Mouse (Mus musculus) midbrain, embryonic 11.5 days (tissue): ENCODE results near the gene Schip1. TPM values are rescaled to one million over a fixed set of nuclear protein-coding genes. Genes with fewer than 3 reads are reported as not detected.
A peak's percentile ranks its signal among the peaks of the same experiment; 100 is the strongest.

Experiments
- ATAC-seq: fragments of 200-750 bp; cut with Nextera tagmentation; 2 replicates; pipeline ENCODE4 v1.8.0; 2017; ENCODE audit warnings: moderate TSS enrichment, moderate library complexity; ENCODE audit not compliant: low FRiP score
- DNase-seq: peaks from one replicate; pipeline ENCODE4 v3.0.0; 2015; ENCODE audit warnings: low spot score; ENCODE audit errors: missing footprints
- H3K27ac ChIP-seq: fragments of 300-500 bp; sonication (generic); 2 replicates; pipeline ENCODE4 v1.5.1; 2014; ENCODE audit warnings: low read depth, low read length
- H3K27me3 ChIP-seq: fragments of 300-500 bp; sonication (generic); 2 replicates; pipeline ENCODE4 v1.6.1; 2014; ENCODE audit warnings: mild to moderate bottlenecking, low read length, moderate library complexity, mixed read lengths; ENCODE audit not compliant: control insufficient read depth, insufficient read depth
- H3K36me3 ChIP-seq: fragments of 300-500 bp; sonication (generic); 2 replicates; pipeline ENCODE4 v1.6.1; 2014; ENCODE audit warnings: mild to moderate bottlenecking, low read length, moderate library complexity, mixed read lengths; ENCODE audit not compliant: control insufficient read depth, insufficient read depth
- H3K4me1 ChIP-seq: fragments of 300-500 bp; sonication (generic); 2 replicates; pipeline ENCODE4 v1.6.1; 2014; ENCODE audit warnings: low read length; ENCODE audit not compliant: control insufficient read depth, insufficient read depth
- H3K4me2 ChIP-seq: fragments of 300-500 bp; sonication (generic); 2 replicates; pipeline ENCODE4 v1.6.1; 2014; ENCODE audit warnings: mild to moderate bottlenecking, moderate library complexity
- H3K4me3 ChIP-seq: fragments of 300-500 bp; sonication (generic); 2 replicates; pipeline ENCODE4 v1.5.1; 2014; ENCODE audit warnings: low read depth, low read length
- H3K9ac ChIP-seq: fragments of 300-500 bp; sonication (generic); 2 replicates; pipeline ENCODE4 v1.6.1; 2014; ENCODE audit warnings: low read length
- H3K9me3 ChIP-seq: fragments of 300-500 bp; sonication (generic); 2 replicates; pipeline ENCODE4 v1.6.1; 2016; ENCODE audit warnings: low read length; ENCODE audit not compliant: control insufficient read depth
- WGBS: fragments of 180-500 bp; shearing (Covaris S2); extraction: QIAGEN DNeasy Blood & Tissue Kit; methylation state at CpG from one replicate; pipeline ENCODE4 v1.1.7; 2014; 5-methylcytosine and 5-hydroxymethylcytosine counted together
- polyA plus RNA-seq: library from polyadenylated mRNA; unstranded; fragments of >200 nt; fragmentation: Nextera tagmentation; extraction: Ambion mirVana; gene quantifications from 2 replicates; pipeline ENCODE4 v1.2.1, GENCODE M21; 2014

Schip1 gene
- polyA plus RNA-seq, 1 experiment from 2014 or later: 83.1 TPM

GRCm38 (mm10) chr3:68607336-68607735 lies 542.7 kb downstream of the Schip1 start:
- H3K9me3 ChIP-seq: no peaks in the 10 kb centered on the region
- H3K27me3 ChIP-seq: no peaks in the 10 kb centered on the region
- H3K4me1 ChIP-seq: 0 out of 2 replicates have a peak, but pooled peaks cover 2% of the 10 kb centered on the region
- 93% methylated on average over 8 of the region's 8 CpGs for WGBS
- H3K4me2 ChIP-seq: no peak overlapping the region
- DNase-seq (no peak), ATAC-seq (no peak)
- H3K36me3 ChIP-seq: no peaks in the 10 kb centered on the region
- H3K27ac ChIP-seq: no peak overlapping the region
- H3K9ac ChIP-seq: no peak overlapping the region
- H3K4me3 ChIP-seq: no peak overlapping the region

DNA sequence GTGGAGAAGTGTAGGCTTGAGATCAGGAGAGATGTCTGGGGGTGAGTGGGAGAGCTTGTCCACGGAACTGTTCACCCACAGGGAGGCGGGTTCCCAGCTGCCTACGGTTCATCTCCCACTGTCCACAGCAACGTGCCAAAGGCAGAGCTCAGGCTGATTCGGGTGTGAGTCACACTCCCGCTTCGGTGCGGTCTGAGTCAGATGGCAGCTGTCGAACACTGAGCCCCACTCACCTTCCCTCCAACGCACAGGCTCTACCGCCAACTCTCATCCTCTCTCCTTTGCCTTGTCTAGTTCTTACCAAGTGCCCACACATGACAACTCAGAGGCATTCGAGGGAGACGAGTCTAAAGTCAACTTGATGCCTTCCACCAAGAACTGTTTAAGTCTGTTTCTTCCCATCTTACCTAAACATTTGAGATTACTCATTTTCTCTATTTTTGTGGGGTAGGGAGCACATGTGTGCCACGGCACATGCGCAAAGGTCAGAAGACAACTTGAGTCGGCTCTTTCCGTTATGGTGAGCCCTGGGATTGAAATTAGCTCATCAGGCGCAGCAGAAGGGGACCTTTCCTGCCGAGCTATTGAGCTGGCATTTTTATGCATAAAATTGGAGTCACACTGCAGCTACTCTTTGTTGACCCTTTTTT lies 544.4 kb downstream of the Schip1 start:
- DNase-seq (peak; percentile 69), ATAC-seq (no peak)
- H3K4me2 ChIP-seq: no peak overlapping the region
- no peak overlapping the region for H3K4me3 ChIP-seq
- no peak overlapping the region for H3K27ac ChIP-seq
- no peaks in the 10 kb centered on the region for H3K9me3 ChIP-seq
- H3K9ac ChIP-seq: no peak overlapping the region
- H3K27me3 ChIP-seq: no peaks in the 10 kb centered on the region
- H3K36me3 ChIP-seq: no peaks in the 10 kb centered on the region
- WGBS: 89% methylated on average over 19 of the region's 19 CpGs
- peaks cover 4% of the 10 kb centered on the region for H3K4me1 ChIP-seq

- Histone ChIP-seq H3K9me3 (no peaks in the 10 kb centered on the region), H3K36me3 (no peaks in the 10 kb centered on the region), H3K4me2 (no peak overlapping the region), H3K27ac (no peak overlapping the region), H3K4me3 (no peak overlapping the region), H3K4me1 (peaks cover 7% of the 10 kb centered on the region), H3K9ac (no peak overlapping the region), H3K27me3 (no peaks in the 10 kb centered on the region)
- 89% methylated on average over 6 of the region's 6 CpGs for WGBS
- ATAC-seq (no peak), DNase-seq (no peak)
Measured at GRCm38 (mm10) chr3:68610011-68610410, 545.4 kb downstream of the Schip1 start.

DNA sequence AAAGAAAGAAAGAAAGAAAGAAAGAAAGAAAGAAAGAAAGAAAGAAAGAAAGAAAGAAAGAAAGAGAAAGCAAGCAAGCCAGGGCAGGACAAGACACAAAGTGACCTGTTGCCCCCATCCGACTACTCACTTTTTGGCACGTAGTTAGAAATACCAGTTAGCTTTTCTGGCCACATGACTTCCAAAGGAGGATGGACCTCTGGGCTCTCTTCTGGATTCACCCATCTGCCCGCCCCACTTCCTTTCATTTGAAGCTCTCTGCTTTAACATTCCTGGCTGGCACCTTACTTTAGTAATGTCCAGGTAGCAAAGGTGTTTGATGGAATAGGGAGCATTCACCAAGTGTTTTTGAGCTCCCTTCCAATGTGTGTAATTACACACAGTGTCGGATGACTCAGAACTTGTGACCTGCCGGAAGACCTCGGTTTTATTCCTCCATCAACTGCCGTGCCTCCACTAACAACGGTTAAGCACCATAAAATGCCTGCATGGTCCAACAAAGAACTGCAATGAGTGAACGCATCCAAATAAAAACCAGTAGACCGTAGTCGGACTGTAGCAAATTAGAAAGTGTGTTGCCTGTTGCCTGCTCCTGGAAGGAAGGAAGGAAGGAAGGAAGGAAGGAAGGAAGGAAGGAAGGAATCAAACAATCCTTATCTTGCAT lies 546.1 kb downstream of the Schip1 start:
- H3K9ac ChIP-seq: no peak overlapping the region
- WGBS: 88% methylated on average over 11 of the region's 11 CpGs
- H3K36me3 ChIP-seq: no peaks in the 10 kb centered on the region
- H3K4me1 ChIP-seq: peaks cover 7% of the 10 kb centered on the region
- H3K4me3 ChIP-seq: no peak overlapping the region
- DNase-seq: no peak
- no peak overlapping the region for H3K4me2 ChIP-seq
- H3K27ac ChIP-seq: no peak overlapping the region
- H3K27me3 ChIP-seq: no peaks in the 10 kb centered on the region
- ATAC-seq: no peak
- no peaks in the 10 kb centered on the region for H3K9me3 ChIP-seq

DNA sequence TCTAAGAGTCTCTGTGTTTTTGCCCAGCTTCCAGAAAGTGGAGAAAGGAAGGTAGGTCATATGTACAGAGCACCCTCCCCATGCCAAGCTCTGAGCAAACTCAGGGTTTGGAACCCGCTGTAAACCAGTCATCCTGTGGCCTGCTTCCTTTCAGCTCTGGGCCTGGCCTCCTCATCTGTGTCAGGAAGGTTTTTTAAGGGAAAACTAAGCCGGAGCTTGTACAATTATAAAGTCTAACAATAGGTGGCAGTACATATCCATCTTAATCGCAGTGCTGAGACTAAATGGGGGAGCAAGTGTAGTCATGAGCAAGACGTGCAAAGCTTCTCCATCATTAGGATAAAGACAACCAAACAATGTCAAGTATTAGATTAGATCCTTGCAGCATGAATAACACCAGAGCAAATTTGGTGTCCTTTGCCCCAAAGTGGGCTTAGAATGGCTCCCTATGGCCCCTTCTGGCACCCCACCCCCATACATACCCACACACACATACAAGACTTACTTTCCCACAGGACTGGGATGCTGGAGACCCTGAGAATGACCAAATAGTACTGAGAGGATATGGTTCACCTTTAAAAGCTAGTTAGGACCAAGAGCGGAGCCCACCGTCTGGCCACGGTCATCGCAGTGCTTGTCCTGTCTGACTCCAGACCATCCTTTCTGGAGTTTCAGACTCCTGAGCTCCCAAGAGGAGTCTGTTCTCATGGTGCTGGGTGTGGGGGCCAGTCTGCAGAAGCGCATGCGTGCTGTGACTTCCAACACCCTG lies 550.6 kb downstream of the Schip1 start:
- H3K4me3 ChIP-seq: no peak overlapping the region
- H3K9me3 ChIP-seq: no peaks in the 10 kb centered on the region
- peak; percentile 26; the same call in 1 of the 2 replicates for ATAC-seq
- DNase-seq: peak; percentile 90
- H3K4me2 ChIP-seq: no peak overlapping the region
- no peaks in the 10 kb centered on the region for H3K27me3 ChIP-seq
- WGBS: 72% methylated on average over 10 of the region's 10 CpGs
- H3K27ac ChIP-seq: no peak overlapping the region
- H3K36me3 ChIP-seq: 0 out of 2 replicates have a peak, but pooled peaks cover 2% of the 10 kb centered on the region
- peaks cover 5% of the 10 kb centered on the region for H3K4me1 ChIP-seq
- H3K9ac ChIP-seq: no peak overlapping the region

- H3K4me1 ChIP-seq: peaks cover 5% of the 10 kb centered on the region
- no peak for DNase-seq
- 89% methylated on average over 12 of the region's 12 CpGs for WGBS
- ATAC-seq: no peak
- no peak overlapping the region for H3K27ac ChIP-seq
- no peaks in the 10 kb centered on the region for H3K27me3 ChIP-seq
- H3K9ac ChIP-seq: no peak overlapping the region
- no peak overlapping the region for H3K4me3 ChIP-seq
- no peaks in the 10 kb centered on the region for H3K9me3 ChIP-seq
- H3K36me3 ChIP-seq: peaks cover 6% of the 10 kb centered on the region; the same call in 1 of the 2 replicates
- no peak overlapping the region for H3K4me2 ChIP-seq
Measured at GRCm38 (mm10) chr3:68616363-68616762, 551.8 kb downstream of the Schip1 start.

GRCm38 (mm10) chr3:68617708-68618107 lies 553.1 kb downstream of the Schip1 start:
- Histone ChIP-seq H3K27ac (no peak overlapping the region), H3K4me1 (peaks cover 5% of the 10 kb centered on the region), H3K4me3 (no peak overlapping the region), H3K36me3 (peaks cover 9% of the 10 kb centered on the region; the same call in 1 of the 2 replicates), H3K9ac (no peak overlapping the region), H3K9me3 (no peaks in the 10 kb centered on the region), H3K27me3 (no peaks in the 10 kb centered on the region), H3K4me2 (no peak overlapping the region)
- WGBS: 94% methylated on average over 10 of the region's 10 CpGs
- DNase-seq: no peak
- ATAC-seq: no peak

GRCm38 (mm10) chr3:68619097-68619496 lies 554.5 kb downstream of the Schip1 start:
- WGBS: 81% methylated on average over 5 of the region's 5 CpGs
- no peak for ATAC-seq
- H3K4me2 ChIP-seq: no peak overlapping the region
- no peak overlapping the region for H3K27ac ChIP-seq
- no peaks in the 10 kb centered on the region for H3K27me3 ChIP-seq
- H3K4me3 ChIP-seq: no peak overlapping the region
- H3K9me3 ChIP-seq: no peaks in the 10 kb centered on the region
- no peak overlapping the region for H3K9ac ChIP-seq
- peaks cover 9% of the 10 kb centered on the region; the same call in 1 of the 2 replicates for H3K36me3 ChIP-seq
- peaks cover 2% of the 10 kb centered on the region for H3K4me1 ChIP-seq
- DNase-seq: no peak

DNA sequence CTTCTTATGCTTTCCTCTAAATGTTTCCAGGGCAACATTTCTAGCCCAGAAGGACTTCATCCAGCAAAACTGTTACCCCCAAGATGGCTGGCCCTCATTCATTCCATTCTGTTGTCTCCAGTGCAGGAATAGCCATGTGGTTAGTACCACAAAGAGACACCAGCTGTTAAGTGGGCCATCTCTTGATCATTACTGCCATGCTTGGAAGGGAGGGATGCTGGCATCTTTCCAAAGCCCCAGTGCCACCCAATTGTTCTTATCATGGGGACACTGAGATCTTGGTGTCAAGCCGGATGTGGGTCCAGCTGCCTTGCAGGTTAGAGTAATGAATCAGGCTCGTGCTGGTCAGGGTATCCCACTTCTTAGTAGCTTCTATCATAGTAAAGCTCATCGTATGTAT lies 557.4 kb downstream of the Schip1 start:
- no peaks in the 10 kb centered on the region for H3K4me1 ChIP-seq
- H3K9me3 ChIP-seq: no peaks in the 10 kb centered on the region
- H3K36me3 ChIP-seq: peaks cover 9% of the 10 kb centered on the region; the same call in 1 of the 2 replicates
- H3K27ac ChIP-seq: no peak overlapping the region
- ATAC-seq: no peak
- H3K4me2 ChIP-seq: no peak overlapping the region
- H3K4me3 ChIP-seq: no peak overlapping the region
- WGBS: 94% methylated on average over 3 of the region's 3 CpGs
- DNase-seq: no peak
- H3K27me3 ChIP-seq: no peaks in the 10 kb centered on the region
- H3K9ac ChIP-seq: no peak overlapping the region
